Mouse (Mus musculus) lung, postnatal 4 days (tissue): Measurements from ENCODE around the gene Sprr2a2.
"Not testable (repeated sequence)": the region's sequence is repeated elsewhere in the genome, so short reads cannot be mapped to it uniquely, and the experiment has no call there.

Experiments
- DNase-seq, 2 experiments: peaks; one replicate each; pipeline ENCODE4 v3.0.0; 2021

Sprr2a2 gene

GRCm38 (mm10) chr3:92215569-92215968 is at the start of gene Sprr2a2, which contains the start of gene Sprr2a1:
Gene Sprr2a2 (plus strand): TSS chr3:92215920.
Gene Sprr2a1 (plus strand): TSS chr3:92215799.
- not testable (repeated sequence) for DNase-seq

DNA sequence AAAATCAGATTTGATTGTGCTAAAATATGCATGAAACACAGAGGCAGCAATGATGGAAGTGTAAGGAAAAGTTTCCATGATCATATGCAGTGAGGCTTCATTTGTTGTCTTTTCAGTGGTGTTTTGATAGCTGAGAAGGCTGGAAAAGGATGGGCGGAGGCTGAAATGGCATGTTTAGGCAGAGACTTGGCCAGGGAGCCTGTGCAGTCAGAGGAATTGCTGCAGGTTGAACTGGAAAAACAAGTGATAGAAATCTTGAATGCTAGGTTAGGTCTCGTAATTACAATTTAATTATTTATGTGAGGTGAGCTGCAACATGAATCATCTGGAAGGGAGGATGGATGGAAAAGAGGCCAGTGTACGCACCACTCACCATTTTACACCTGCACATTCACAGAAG is 45.9 kb upstream of the Sprr2a2 start:
- no peak for DNase-seq

GRCm38 (mm10) chr3:92176880-92177279 is 38.8 kb upstream of the Sprr2a2 start:
- DNase-seq, result no peak

- no peak for DNase-seq
Measured at GRCm38 (mm10) chr3:92195512-92196200, 20.1 kb upstream of the Sprr2a2 start.

DNA sequence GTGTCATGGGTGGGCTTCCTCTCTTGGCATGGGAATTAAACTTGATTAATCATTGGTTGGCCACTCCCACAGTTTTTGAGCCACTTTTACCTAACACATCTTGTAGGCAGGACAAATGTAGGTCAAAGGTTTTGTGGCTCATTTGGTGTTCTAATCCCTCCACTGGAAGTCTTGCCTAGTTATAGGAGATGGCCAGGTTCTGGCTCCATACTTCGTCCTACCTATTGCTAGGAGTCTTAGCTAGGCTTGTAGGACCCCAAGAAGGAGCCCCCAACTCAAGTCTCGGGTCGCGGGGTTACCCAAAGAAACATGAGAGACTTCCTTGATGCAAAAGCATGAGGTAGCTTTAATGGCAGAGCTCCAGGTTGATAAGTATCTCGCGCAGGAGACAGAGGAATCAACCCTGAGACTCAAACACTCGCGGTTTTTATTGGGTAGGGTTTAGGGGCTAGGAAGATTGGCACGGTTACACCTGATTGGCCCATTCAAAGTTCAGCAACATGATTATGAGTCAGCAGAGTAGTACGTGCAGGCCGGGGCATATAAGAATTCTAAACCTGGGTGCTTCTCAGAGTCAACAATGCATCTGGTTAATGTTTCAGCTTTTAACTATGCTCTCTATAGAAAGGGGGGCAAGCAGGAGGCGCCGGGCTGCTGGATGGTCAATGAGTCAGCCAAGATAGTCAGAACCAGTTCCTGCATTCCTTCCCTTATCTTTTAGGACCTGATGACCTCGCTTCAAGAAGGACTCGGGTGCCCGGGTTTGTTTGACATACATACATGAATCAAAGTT is 4.4 kb upstream of the Sprr2a2 start:
- DNase-seq, result not testable (repeated sequence)

- DNase-seq, result not testable (repeated sequence)
Measured at GRCm38 (mm10) chr3:92212059-92212458, 3.7 kb upstream of the Sprr2a2 start.

GRCm38 (mm10) chr3:92213651-92214050 is 2.1 kb upstream of the Sprr2a2 start:
- DNase-seq, result not testable (repeated sequence)

DNA sequence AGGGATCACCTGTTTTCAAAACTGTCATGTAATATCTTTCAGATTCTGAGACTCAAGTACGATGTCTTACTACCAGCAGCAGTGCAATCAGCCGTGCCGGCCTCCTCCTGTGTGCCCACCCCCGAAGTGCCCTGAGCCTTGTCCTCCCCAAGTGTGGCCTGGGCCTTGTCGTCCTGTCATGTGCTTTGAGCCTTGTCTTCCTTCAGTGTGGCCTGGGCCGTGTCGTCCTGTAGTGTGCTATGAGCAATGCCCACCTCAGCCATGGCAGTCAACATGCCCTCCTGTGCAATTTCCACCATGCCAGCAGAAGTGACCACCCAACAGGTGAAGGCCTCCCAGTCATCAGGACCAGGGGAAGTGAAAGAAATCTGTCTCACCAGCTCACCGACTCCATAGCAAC is 3.3 kb downstream of the Sprr2a2 start:
- DNase-seq, result not testable (repeated sequence)

DNA sequence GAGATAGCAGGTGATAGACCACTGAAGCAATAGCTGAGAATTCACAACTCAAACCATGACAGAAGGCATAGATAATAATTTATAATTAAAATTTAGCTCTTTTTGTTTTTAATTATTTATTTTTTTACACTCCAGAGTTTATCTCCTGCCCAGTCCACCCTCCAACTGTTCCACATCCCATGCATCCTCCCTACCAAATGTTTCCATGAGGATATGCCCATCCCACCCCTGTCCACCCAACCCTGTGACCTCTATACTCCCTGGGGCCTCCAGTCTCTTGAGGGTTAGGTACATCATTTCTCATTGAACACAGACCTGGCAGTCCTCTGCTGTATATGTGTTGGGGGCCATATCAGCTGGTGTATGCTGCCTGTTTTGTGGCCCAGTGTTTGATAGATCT is 8.0 kb downstream of the Sprr2a2 start:
- DNase-seq, result not testable (repeated sequence)

DNA sequence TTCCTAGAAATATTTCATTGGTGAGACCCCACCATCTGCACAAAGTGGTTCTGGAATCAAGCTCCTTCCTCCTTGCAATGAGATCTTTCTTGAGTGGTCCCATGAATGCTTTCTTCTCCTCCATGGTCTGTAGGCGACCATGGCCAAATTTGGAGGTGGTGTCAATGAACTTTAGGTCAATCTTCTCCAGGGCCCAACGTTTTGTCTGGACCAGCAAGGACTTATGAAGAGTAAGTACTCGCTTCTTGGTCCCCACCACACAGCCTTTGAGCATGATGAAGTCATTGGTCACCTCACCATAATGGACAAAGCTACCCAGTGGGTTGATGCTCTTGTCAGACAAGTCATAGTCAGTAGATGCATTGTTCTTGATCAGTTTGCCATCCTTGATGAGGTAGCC is 11.7 kb downstream of the Sprr2a2 start:
- DNase-seq, result peak in 1 of 2 experiments; percentile 16

DNA sequence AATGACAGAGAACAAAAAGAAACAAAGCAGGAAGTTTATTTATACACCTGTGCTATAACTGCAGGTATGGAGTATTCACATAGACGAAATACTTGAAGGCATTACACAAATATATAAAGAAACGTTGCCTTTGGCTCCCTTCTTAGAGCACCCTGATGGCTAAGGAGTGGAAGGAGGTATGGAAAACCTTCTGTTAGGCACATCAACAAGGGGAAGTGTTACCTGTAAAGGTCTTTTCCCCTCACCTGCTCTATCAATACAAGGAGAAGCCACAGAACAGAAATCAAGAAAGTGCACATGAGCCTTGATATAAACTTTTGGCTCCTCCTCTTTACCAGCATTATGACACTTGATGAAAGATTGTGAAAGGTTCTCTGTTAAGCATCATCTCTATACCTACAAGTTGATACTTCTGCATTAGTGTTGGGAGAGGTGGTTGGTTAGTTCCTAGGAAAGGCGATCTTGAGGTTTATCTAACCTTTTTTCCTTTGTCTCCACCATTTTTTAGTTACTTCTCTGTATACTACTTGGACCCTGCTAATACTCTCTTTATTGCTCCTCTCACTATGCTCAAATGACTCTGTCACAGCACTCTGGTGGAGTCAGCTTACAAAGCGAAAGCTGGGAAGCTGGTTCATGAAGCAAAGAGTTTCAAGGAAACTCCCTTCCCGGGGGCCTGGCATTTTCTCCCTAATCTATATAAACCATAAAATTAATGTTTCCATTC is 20.9 kb downstream of the Sprr2a2 start:
- not testable (repeated sequence) for DNase-seq

DNA sequence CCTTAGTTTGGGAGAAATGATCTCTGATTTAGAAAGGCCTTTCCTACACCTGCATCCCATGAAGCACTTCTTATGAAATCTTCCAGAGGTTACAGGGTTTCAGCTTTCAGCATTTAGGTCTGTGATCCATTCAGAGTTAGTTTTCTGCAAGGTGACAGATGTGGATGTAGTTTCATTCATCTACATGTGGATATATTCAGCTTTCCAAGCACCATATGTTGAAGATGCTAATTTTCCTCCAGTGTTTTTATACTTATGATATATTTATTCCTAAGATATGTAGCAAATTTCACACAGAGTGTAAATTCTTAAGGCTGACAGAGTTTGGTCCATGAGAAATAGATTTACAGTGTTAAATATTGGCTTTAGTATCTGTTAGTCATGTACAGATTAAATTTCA is 23.0 kb downstream of the Sprr2a2 start:
- DNase-seq, result not testable (repeated sequence)

GRCm38 (mm10) chr3:92239197-92239596 is 23.5 kb downstream of the Sprr2a2 start:
- not testable (repeated sequence) for DNase-seq

GRCm38 (mm10) chr3:92244833-92245232 is 29.1 kb downstream of the Sprr2a2 start:
- not testable (repeated sequence) for DNase-seq

DNA sequence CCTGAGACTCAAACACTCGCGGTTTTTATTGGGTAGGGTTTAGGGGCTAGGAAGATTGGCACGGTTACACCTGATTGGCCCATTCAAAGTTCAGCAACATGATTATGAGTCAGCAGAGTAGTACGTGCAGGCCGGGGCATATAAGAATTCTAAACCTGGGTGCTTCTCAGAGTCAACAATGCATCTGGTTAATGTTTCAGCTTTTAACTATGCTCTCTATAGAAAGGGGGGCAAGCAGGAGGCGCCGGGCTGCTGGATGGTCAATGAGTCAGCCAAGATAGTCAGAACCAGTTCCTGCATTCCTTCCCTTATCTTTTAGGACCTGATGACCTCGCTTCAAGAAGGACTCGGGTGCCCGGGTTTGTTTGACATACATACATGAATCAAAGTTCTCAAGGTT is 30.5 kb downstream of the Sprr2a2 start:
- not testable (repeated sequence) for DNase-seq

DNA sequence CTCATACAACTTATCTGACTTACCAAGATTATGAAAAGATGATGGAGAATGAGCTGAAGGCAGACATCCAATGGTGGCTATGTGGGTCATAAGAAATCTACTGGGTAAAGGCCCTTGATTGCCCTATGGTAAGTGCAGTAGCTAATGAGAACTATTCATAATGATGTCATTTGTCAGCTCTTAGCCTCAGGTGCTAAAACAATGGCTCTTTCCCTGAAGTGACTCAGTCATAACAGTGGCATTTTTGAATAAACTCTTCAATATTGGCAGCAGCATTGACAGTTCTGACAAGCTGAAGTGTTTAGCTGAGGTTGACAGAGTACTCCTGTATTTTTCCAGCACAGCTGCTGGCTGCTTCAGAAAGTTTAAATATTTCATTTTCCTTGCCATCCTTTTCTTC is 32.8 kb downstream of the Sprr2a2 start:
- not testable (repeated sequence) for DNase-seq

DNA sequence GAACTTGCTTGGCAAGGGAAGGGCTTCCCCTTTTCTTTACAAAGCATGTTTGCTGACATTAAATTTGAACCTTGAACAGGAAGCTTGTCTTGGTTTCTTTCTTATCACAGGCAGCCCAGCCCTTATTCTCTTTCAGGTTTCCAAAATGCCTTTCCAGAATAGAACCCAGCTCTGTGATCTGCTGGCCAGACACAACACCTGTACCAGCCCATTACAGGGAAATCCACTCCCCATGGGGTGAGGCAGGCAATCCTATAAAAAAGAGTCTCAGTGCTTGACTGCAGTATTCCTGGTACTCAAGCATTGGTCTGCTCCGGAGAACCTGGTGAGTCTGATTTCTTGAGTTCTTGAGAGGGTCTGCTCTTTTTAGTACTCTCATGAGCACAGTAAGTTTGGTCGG is 34.7 kb downstream of the Sprr2a2 start:
- DNase-seq, result not testable (repeated sequence)

DNA sequence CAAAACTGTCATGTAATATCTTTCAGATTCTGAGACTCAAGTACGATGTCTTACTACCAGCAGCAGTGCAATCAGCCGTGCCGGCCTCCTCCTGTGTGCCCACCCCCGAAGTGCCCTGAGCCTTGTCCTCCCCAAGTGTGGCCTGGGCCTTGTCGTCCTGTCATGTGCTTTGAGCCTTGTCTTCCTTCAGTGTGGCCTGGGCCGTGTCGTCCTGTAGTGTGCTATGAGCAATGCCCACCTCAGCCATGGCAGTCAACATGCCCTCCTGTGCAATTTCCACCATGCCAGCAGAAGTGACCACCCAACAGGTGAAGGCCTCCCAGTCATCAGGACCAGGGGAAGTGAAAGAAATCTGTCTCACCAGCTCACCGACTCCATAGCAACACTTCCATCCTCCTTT is 38.1 kb downstream of the Sprr2a2 start:
- not testable (repeated sequence) for DNase-seq

GRCm38 (mm10) chr3:92258526-92258925 is 42.8 kb downstream of the Sprr2a2 start:
- not testable (repeated sequence) for DNase-seq

DNA sequence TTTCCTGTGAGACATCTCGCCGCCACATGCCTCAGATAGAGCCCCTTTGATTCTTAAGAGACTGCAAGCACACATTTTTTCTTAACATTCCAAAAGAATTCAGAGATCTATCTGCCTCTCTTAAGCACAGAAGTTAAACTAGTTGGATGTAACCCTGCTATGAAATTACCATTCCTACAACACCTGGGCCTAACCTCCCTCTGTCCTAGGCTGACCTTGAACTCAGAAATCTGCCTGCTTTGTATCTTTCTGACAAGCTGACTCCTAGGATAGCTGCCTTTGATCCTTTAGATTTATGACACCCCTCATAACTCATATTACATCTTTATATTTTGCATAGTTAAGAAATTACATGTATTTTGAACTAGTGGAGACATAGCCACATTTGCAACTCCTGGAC is 47.7 kb downstream of the Sprr2a2 start:
- DNase-seq, result not testable (repeated sequence)

GRCm38 (mm10) chr3:92271414-92271985 is 55.8 kb downstream of the Sprr2a2 start:
- not testable (repeated sequence) for DNase-seq

DNA sequence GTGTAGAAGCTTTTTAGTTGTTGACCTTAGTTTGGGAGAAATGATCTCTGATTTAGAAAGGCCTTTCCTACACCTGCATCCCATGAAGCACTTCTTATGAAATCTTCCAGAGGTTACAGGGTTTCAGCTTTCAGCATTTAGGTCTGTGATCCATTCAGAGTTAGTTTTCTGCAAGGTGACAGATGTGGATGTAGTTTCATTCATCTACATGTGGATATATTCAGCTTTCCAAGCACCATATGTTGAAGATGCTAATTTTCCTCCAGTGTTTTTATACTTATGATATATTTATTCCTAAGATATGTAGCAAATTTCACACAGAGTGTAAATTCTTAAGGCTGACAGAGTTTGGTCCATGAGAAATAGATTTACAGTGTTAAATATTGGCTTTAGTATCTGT is 57.8 kb downstream of the Sprr2a2 start:
- not testable (repeated sequence) for DNase-seq

DNA sequence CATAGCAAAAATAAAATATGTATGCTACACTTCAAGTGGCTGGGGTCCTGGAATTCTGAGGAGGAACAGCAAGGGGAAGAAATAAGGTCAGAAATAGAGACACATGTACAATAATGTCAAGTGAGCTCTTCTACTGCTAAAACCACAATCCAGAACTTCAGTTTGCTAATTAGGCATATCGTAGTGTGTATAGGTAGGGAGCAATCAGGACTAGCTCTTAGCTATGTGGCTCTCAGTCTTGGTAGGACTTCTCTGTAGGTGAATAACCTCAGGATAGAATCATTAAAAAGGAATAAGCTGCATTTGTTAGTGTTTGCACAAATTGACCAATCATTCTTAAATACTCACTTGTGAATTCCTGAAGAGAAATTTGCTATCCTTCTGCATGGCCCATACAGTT is 58.3 kb downstream of the Sprr2a2 start:
- DNase-seq, result not testable (repeated sequence)
